Mouse (Mus musculus) neural tube, embryonic 14.5 days (tissue): ENCODE data around the gene Rhno1. TPM values are rescaled to one million over a fixed set of nuclear protein-coding genes. Genes with fewer than 3 reads are reported as not detected.

ENCODE experiments used
- ATAC-seq: fragments of 200-750 bp; cut with Nextera tagmentation; 2 replicates; pipeline ENCODE4 v1.8.0; 2017; ENCODE audit warnings: low read depth, mild to moderate bottlenecking, moderate TSS enrichment, moderate library complexity
- H3K27ac ChIP-seq: fragments of 300-500 bp; sonication (generic); 2 replicates; pipeline ENCODE4 v1.5.1; 2014; ENCODE audit warnings: low read depth, mild to moderate bottlenecking, control low read depth, low read length, moderate library complexity, mixed read lengths
- H3K27me3 ChIP-seq: fragments of 300-500 bp; sonication (generic); 2 replicates; pipeline ENCODE4 v1.6.1; 2014; ENCODE audit warnings: low read length; ENCODE audit not compliant: control insufficient read depth, insufficient read depth
- H3K36me3 ChIP-seq: fragments of 300-500 bp; sonication (generic); 2 replicates; pipeline ENCODE4 v1.6.1; 2014; ENCODE audit warnings: low read length, mixed read lengths; ENCODE audit not compliant: control insufficient read depth, insufficient read depth
- H3K4me1 ChIP-seq: fragments of 300-500 bp; sonication (generic); 2 replicates; pipeline ENCODE4 v1.6.1; 2014; ENCODE audit warnings: low read length; ENCODE audit not compliant: control insufficient read depth, insufficient read depth
- H3K4me2 ChIP-seq: fragments of 300-500 bp; sonication (generic); 2 replicates; pipeline ENCODE4 v1.6.1; 2014; ENCODE audit warnings: mild to moderate bottlenecking, low read depth, low read length, control low read depth
- H3K4me3 ChIP-seq: fragments of 300-500 bp; sonication (generic); 2 replicates; pipeline ENCODE4 v1.5.1; 2014; ENCODE audit warnings: low read depth, low read length, control low read depth, mixed read lengths
- H3K9ac ChIP-seq: fragments of 300-500 bp; sonication (generic); replicated peaks from 2 replicates; pipeline ENCODE4 v1.6.1; 2014; ENCODE audit warnings: low read depth, mild to moderate bottlenecking, control low read depth, low read length, mixed read lengths
- H3K9me3 ChIP-seq: fragments of 300-500 bp; sonication (generic); 2 replicates; pipeline ENCODE4 v1.6.1; 2016; ENCODE audit warnings: low read length; ENCODE audit not compliant: control insufficient read depth
- WGBS: fragments of 180-500 bp; shearing (Covaris S2); extraction: QIAGEN DNeasy Blood & Tissue Kit; methylation state at CpG from one replicate; pipeline ENCODE4 v1.1.7; 2014; 5-methylcytosine and 5-hydroxymethylcytosine counted together
- polyA plus RNA-seq: library from polyadenylated mRNA; unstranded; fragments of >200 nt; fragmentation: Nextera tagmentation; extraction: Ambion mirVana; gene quantifications from 2 replicates; pipeline ENCODE4 v1.2.1, GENCODE M21; 2014

Gene Rhno1
- polyA plus RNA-seq, 1 experiment from 2014 or later: 76.0 TPM

DNA sequence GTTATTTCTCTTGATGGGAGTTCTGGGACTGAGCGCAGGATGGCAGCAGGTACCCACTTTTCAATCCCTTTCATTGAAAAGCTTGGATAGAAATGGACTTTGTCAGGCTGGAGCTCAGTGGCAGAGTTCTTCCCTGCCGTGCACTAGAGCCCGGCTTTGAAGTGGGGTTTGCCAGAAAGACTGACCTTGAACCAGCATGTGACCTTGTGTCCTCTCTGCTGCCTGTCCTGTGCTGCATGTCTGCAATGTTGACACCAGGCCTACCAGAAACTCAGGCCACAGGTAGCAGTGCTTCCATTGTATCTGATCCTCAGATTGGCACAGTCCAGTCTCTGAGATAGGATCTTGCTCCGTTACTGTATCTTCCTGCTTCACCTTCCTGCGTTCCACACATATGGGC lies 7.3 kb upstream of the Rhno1 start:
- Histone ChIP-seq H3K9ac (no peak overlapping the region), H3K36me3 (no peaks in the 10 kb centered on the region), H3K4me2 (no peak overlapping the region), H3K4me3 (no peak overlapping the region), H3K27ac (no peak overlapping the region), H3K4me1 (no peaks in the 10 kb centered on the region), H3K27me3 (no peaks in the 10 kb centered on the region), H3K9me3 (no peaks in the 10 kb centered on the region)
- no peak for ATAC-seq
- WGBS: 97% methylated on average over 5 of the region's 5 CpGs

- no peak for ATAC-seq
- Histone ChIP-seq H3K27ac (no peak overlapping the region), H3K4me1 (peaks cover 7% of the 10 kb centered on the region), H3K4me2 (no peak overlapping the region), H3K9me3 (no peaks in the 10 kb centered on the region), H3K4me3 (no peak overlapping the region), H3K9ac (no peak overlapping the region), H3K27me3 (no peaks in the 10 kb centered on the region), H3K36me3 (no peaks in the 10 kb centered on the region)
- 94% methylated on average over 5 of the region's 5 CpGs for WGBS
Observed at GRCm38 (mm10) chr6:128366466-128366865, 3.8 kb upstream of the Rhno1 start.

- H3K36me3 ChIP-seq: no peaks in the 10 kb centered on the region
- H3K27ac ChIP-seq: no peak overlapping the region
- peaks cover 13% of the 10 kb centered on the region for H3K4me1 ChIP-seq
- H3K4me3 ChIP-seq: no peak overlapping the region
- 66% methylated on average over 6 of the region's 6 CpGs for WGBS
- no peak overlapping the region for H3K4me2 ChIP-seq
- H3K9ac ChIP-seq: no peak overlapping the region
- ATAC-seq: no peak
- no peaks in the 10 kb centered on the region for H3K27me3 ChIP-seq
- no peaks in the 10 kb centered on the region for H3K9me3 ChIP-seq
Observed at GRCm38 (mm10) chr6:128364721-128365120, 2.0 kb upstream of the Rhno1 start.

- Histone ChIP-seq H3K4me1 (peaks cover 13% of the 10 kb centered on the region), H3K9ac (peak overlapping the region; percentile 78), H3K27me3 (no peaks in the 10 kb centered on the region), H3K9me3 (no peaks in the 10 kb centered on the region), H3K27ac (peak overlapping the region; percentile 86), H3K4me2 (peak overlapping the region; percentile 98), H3K4me3 (peak overlapping the region; percentile 89), H3K36me3 (no peaks in the 10 kb centered on the region)
- ATAC-seq: peak; percentile 73
- WGBS: 2% methylated on average over 42 of the region's 46 CpGs
Observed at GRCm38 (mm10) chr6:128363007-128363825, 505 bp upstream of the Rhno1 start.

DNA sequence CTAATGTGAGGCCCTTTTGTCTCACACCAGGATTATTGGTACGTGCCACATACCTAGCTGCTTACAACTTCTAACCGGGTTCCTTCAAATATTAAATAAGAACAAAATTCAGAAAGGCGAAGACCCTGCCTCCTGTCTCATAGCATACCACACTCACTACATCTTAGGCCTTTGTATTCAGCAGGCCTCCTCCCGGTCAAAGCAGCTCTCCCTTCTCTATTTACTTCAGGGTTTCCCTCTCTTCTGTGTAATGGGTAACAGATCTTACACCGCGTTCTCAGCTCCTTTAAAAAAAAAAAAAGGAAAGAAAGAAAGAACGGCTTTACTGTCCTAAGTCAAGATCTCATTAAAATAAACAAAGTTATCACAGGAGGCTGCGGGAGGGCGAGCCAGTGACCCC lies 810 bp downstream of the Rhno1 start:
- 18% methylated on average over 9 of the region's 9 CpGs for WGBS
- H3K27ac ChIP-seq: peak overlapping the region; percentile 86
- peaks cover 13% of the 10 kb centered on the region for H3K4me1 ChIP-seq
- H3K4me3 ChIP-seq: peak overlapping the region; percentile 89
- H3K9ac ChIP-seq: peak overlapping the region; percentile 78
- H3K9me3 ChIP-seq: no peaks in the 10 kb centered on the region
- no peaks in the 10 kb centered on the region for H3K36me3 ChIP-seq
- peak overlapping the region; percentile 98 for H3K4me2 ChIP-seq
- no peaks in the 10 kb centered on the region for H3K27me3 ChIP-seq
- ATAC-seq: no peak

- no peaks in the 10 kb centered on the region for H3K9me3 ChIP-seq
Observed at GRCm38 (mm10) chr6:128358999-128359398, 3.7 kb downstream of the Rhno1 start.

GRCm38 (mm10) chr6:128355726-128356416 lies 6.8 kb downstream of the Rhno1 start, which contains the start of gene Tulp3:
TSS of gene Tulp3 (minus strand) at chr6:128355851.
- Histone ChIP-seq H3K4me1 (peaks cover 6% of the 10 kb centered on the region), H3K4me2 (peak within 1 kb of the TSS; percentile 70), H3K27ac (peak within 1 kb of the TSS; percentile 91), H3K27me3 (no peaks in the 10 kb centered on the region), H3K9ac (peak within 1 kb of the TSS; percentile 74), H3K9me3 (no peaks in the 10 kb centered on the region), H3K4me3 (peak within 1 kb of the TSS; percentile 74), H3K36me3 (peaks cover under 1% of the 10 kb centered on the region; the same call in 1 of the 2 replicates)
- ATAC-seq: peak; percentile 99
- WGBS: 1% methylated on average over 26 of the region's 42 CpGs

More at GRCm38 (mm10) chr6:128358999-128359398, 3.7 kb downstream of the Rhno1 start:
- no peak overlapping the region for H3K27ac ChIP-seq
- peaks cover 18% of the 10 kb centered on the region for H3K4me1 ChIP-seq
- H3K4me3 ChIP-seq: no peak overlapping the region
- no peaks in the 10 kb centered on the region for H3K36me3 ChIP-seq
- H3K27me3 ChIP-seq: no peaks in the 10 kb centered on the region
- WGBS: 2% methylated on average over 2 of the region's 2 CpGs
- ATAC-seq: no peak
- H3K4me2 ChIP-seq: no peak overlapping the region
- H3K9ac ChIP-seq: no peak overlapping the region

GRCm38 (mm10) chr6:128355201-128355681 lies 7.5 kb downstream of the Rhno1 start:
- no peaks in the 10 kb centered on the region for H3K9me3 ChIP-seq
- H3K27ac ChIP-seq: peak overlapping the region; percentile 91
- H3K4me2 ChIP-seq: peak overlapping the region; percentile 53
- peak overlapping the region; percentile 74 for H3K9ac ChIP-seq
- peaks cover 6% of the 10 kb centered on the region for H3K4me1 ChIP-seq
- H3K27me3 ChIP-seq: no peaks in the 10 kb centered on the region
- H3K36me3 ChIP-seq: peaks cover 4% of the 10 kb centered on the region; the same call in 1 of the 2 replicates
- WGBS: under 1% methylated on average over 27 of the region's 28 CpGs
- peak overlapping the region; percentile 74 for H3K4me3 ChIP-seq
- peak; percentile 77 for ATAC-seq

- 63% methylated on average over 3 of the region's 3 CpGs for WGBS
- peak overlapping the region; percentile 53 for H3K4me2 ChIP-seq
- H3K9ac ChIP-seq: no peak overlapping the region
Observed at GRCm38 (mm10) chr6:128354140-128354539, 8.6 kb downstream of the Rhno1 start.

More at GRCm38 (mm10) chr6:128354140-128354539, 8.6 kb downstream of the Rhno1 start:
- Histone ChIP-seq H3K4me3 (no peak overlapping the region), H3K9me3 (no peaks in the 10 kb centered on the region), H3K27ac (no peak overlapping the region), H3K4me1 (peaks cover 9% of the 10 kb centered on the region), H3K27me3 (no peaks in the 10 kb centered on the region), H3K36me3 (peaks cover 4% of the 10 kb centered on the region; the same call in 1 of the 2 replicates)
- ATAC-seq: no peak
